Mouse (Mus musculus) lung, postnatal 0 days (tissue): ENCODE measurements around the gene Naf1. TPM values are rescaled to one million over a fixed set of nuclear protein-coding genes. Genes with fewer than 3 reads are reported as not detected.

ENCODE experiments used
- ATAC-seq: fragments of 200-750 bp; cut with Nextera tagmentation; 2 replicates; pipeline ENCODE4 v1.8.0; 2017; ENCODE audit warnings: moderate library complexity
- DNase-seq: peaks from one replicate; pipeline ENCODE4 v3.0.0-alpha.2; 2016; ENCODE audit warnings: low spot score
- H3K27ac ChIP-seq: fragments of 300-500 bp; sonication (generic); 2 replicates; pipeline ENCODE4 v1.5.1; 2014; ENCODE audit warnings: antibody characterized with exemption, mild to moderate bottlenecking, low read length, mixed read lengths
- H3K27me3 ChIP-seq: fragments of 300-500 bp; sonication (generic); replicated peaks from 2 replicates; pipeline ENCODE4 v1.6.1; 2014; ENCODE audit warnings: low read length, mixed read lengths; ENCODE audit not compliant: insufficient read depth
- H3K36me3 ChIP-seq: fragments of 300-500 bp; sonication (generic); 2 replicates; pipeline ENCODE4 v1.6.1; 2014; ENCODE audit warnings: low read length, mixed read lengths; ENCODE audit not compliant: insufficient read depth
- H3K4me1 ChIP-seq: fragments of 300-500 bp; sonication (generic); 2 replicates; pipeline ENCODE4 v1.6.1; 2014; ENCODE audit warnings: antibody characterized with exemption, low read depth, low read length, mixed read lengths; ENCODE audit not compliant: insufficient read depth
- H3K4me2 ChIP-seq: fragments of 300-500 bp; sonication (generic); replicated peaks from 2 replicates; pipeline ENCODE4 v1.6.1; 2014; ENCODE audit warnings: low read depth, mild to moderate bottlenecking, low read length, moderate library complexity, mixed read lengths
- H3K4me3 ChIP-seq: fragments of 300-500 bp; sonication (generic); 2 replicates; pipeline ENCODE4 v1.5.1; 2014; ENCODE audit warnings: low read depth, low read length
- H3K9ac ChIP-seq: fragments of 300-500 bp; sonication (generic); replicated peaks from 2 replicates; pipeline ENCODE4 v1.6.1; 2014; ENCODE audit warnings: low read depth, mild to moderate bottlenecking
- H3K9me3 ChIP-seq: fragments of 300-500 bp; sonication (generic); 2 replicates; pipeline ENCODE4 v1.6.1; 2016; ENCODE audit warnings: low read length, mixed read lengths
- CTCF ChIP-seq: IDR thresholded peaks from 2 replicates; pipeline ENCODE4 v1.5.1; 2016; ENCODE audit warnings: antibody characterized with exemption, mild to moderate bottlenecking
- EP300 ChIP-seq: IDR thresholded peaks from 2 replicates; pipeline ENCODE4 v1.6.1; 2016; ENCODE audit warnings: antibody characterized with exemption, mild to moderate bottlenecking, control low read depth
- WGBS: fragments of 180-500 bp; shearing (Covaris S2); extraction: QIAGEN DNeasy Blood & Tissue Kit; methylation state at CpG from one replicate; pipeline ENCODE4 v1.1.7; 2014; 5-methylcytosine and 5-hydroxymethylcytosine counted together
- polyA plus RNA-seq: library from polyadenylated mRNA; unstranded; fragments of >200 nt; fragmentation: Nextera tagmentation; extraction: Ambion mirVana; gene quantifications from 2 replicates; pipeline ENCODE4 v1.2.1, GENCODE M21; 2015

Naf1 gene
- 2.8 and 3.2 TPM in 2 replicates for polyA plus RNA-seq

- under 1% methylated on average over 31 of the region's 37 CpGs for WGBS
- H3K4me1 ChIP-seq = peaks cover 5% of the 10 kb centered on the region; the same call in 1 of the 2 replicates
Measured at GRCm38 (mm10) chr8:66860023-66860422, at the start of gene Naf1. TSS of gene Naf1 (plus strand) at chr8:66860217.

GRCm38 (mm10) chr8:66860921-66861588, 1.0 kb downstream of the Naf1 start:
- Histone ChIP-seq H3K9me3 (no peaks in the 10 kb centered on the region), H3K36me3 (no peaks in the 10 kb centered on the region), H3K4me3 (peak overlapping the region; percentile 82), H3K4me2 (peak overlapping the region; percentile 92), H3K4me1 (peaks cover 5% of the 10 kb centered on the region; the same call in 1 of the 2 replicates), H3K9ac (peak overlapping the region; percentile 46; the same call in 1 of the 2 replicates), H3K27ac (no peak overlapping the region), H3K27me3 (no peaks in the 10 kb centered on the region)
- 1% methylated on average over 41 of the region's 46 CpGs for WGBS
- DNase-seq (peak; percentile 60), ATAC-seq (peak; percentile 65)
- no peak for TF ChIP-seq EP300
- no peak for TF ChIP-seq CTCF

More at GRCm38 (mm10) chr8:66860023-66860422, at the start of gene Naf1:
- Histone ChIP-seq H3K9ac (peak within 1 kb of the TSS; percentile 46; the same call in 1 of the 2 replicates), H3K9me3 (no peaks in the 10 kb centered on the region), H3K36me3 (no peaks in the 10 kb centered on the region), H3K4me2 (peak within 1 kb of the TSS; percentile 92), H3K27ac (no peak within 1 kb of the TSS), H3K4me3 (peak within 1 kb of the TSS; percentile 82), H3K27me3 (no peaks in the 10 kb centered on the region)
- ATAC-seq = peak; percentile 97
- no peak for TF ChIP-seq EP300
- DNase-seq = peak; percentile 97

GRCm38 (mm10) chr8:66861589-66862500, 1.8 kb downstream of the Naf1 start:
- H3K4me2 ChIP-seq = peak overlapping the region; percentile 92; the same call in 1 of the 2 replicates
- peaks cover 5% of the 10 kb centered on the region; the same call in 1 of the 2 replicates for H3K4me1 ChIP-seq
- TF ChIP-seq CTCF (no peak), EP300 (no peak)
- WGBS = 59% methylated on average over 5 of the region's 5 CpGs
- no peaks in the 10 kb centered on the region for H3K36me3 ChIP-seq
- peak overlapping the region; percentile 82; the same call in 1 of the 2 replicates for H3K4me3 ChIP-seq
- H3K9me3 ChIP-seq = no peaks in the 10 kb centered on the region
- H3K27me3 ChIP-seq = no peaks in the 10 kb centered on the region
- no peak overlapping the region for H3K27ac ChIP-seq
- ATAC-seq = no peak
- H3K9ac ChIP-seq = no peak overlapping the region
- no peak for DNase-seq

GRCm38 (mm10) chr8:66863761-66864160, 3.7 kb downstream of the Naf1 start:
- peaks cover 5% of the 10 kb centered on the region; the same call in 1 of the 2 replicates for H3K4me1 ChIP-seq
- WGBS = 85% methylated on average over 3 of the region's 3 CpGs
- no peak for ATAC-seq

GRCm38 (mm10) chr8:66865120-66865519, 5.1 kb downstream of the Naf1 start:
- H3K36me3 ChIP-seq = no peaks in the 10 kb centered on the region
- no peaks in the 10 kb centered on the region for H3K9me3 ChIP-seq
- no peak for TF ChIP-seq EP300
- no peak for TF ChIP-seq CTCF
- WGBS = 85% methylated on average over 1 of the region's 1 CpGs
- H3K4me1 ChIP-seq = peaks cover 5% of the 10 kb centered on the region; the same call in 1 of the 2 replicates
- H3K27me3 ChIP-seq = no peaks in the 10 kb centered on the region
- DNase-seq (no peak), ATAC-seq (no peak)
- H3K9ac ChIP-seq = no peak overlapping the region
- H3K4me3 ChIP-seq = no peak overlapping the region
- H3K27ac ChIP-seq = no peak overlapping the region
- H3K4me2 ChIP-seq = no peak overlapping the region

More at GRCm38 (mm10) chr8:66863761-66864160, 3.7 kb downstream of the Naf1 start:
- Histone ChIP-seq H3K9ac (no peak overlapping the region), H3K27me3 (no peaks in the 10 kb centered on the region), H3K4me3 (no peak overlapping the region), H3K27ac (no peak overlapping the region), H3K9me3 (no peaks in the 10 kb centered on the region), H3K36me3 (no peaks in the 10 kb centered on the region), H3K4me2 (no peak overlapping the region)
- TF ChIP-seq EP300 (no peak), CTCF (no peak)
- no peak for DNase-seq

GRCm38 (mm10) chr8:66867679-66868078, 7.7 kb downstream of the Naf1 start:
- Histone ChIP-seq H3K27me3 (no peaks in the 10 kb centered on the region), H3K9me3 (no peaks in the 10 kb centered on the region), H3K4me2 (no peak overlapping the region), H3K36me3 (no peaks in the 10 kb centered on the region), H3K9ac (no peak overlapping the region), H3K27ac (no peak overlapping the region), H3K4me1 (no peaks in the 10 kb centered on the region), H3K4me3 (no peak overlapping the region)
- DNase-seq (no peak), ATAC-seq (no peak)
- no peak for TF ChIP-seq EP300
- WGBS = 65% methylated on average over 3 of the region's 3 CpGs
